Mouse (Mus musculus): ENCODE results near the gene Stat4. TPM values are rescaled to one million over a fixed set of nuclear protein-coding genes. Genes with fewer than 3 reads are reported as not detected.
A peak's percentile ranks its signal among the peaks of the same experiment; 100 is the strongest.

Gene Stat4
- polyA plus RNA-seq, 1 experiment from 2014 or later = 0.57 TPM

DNA sequence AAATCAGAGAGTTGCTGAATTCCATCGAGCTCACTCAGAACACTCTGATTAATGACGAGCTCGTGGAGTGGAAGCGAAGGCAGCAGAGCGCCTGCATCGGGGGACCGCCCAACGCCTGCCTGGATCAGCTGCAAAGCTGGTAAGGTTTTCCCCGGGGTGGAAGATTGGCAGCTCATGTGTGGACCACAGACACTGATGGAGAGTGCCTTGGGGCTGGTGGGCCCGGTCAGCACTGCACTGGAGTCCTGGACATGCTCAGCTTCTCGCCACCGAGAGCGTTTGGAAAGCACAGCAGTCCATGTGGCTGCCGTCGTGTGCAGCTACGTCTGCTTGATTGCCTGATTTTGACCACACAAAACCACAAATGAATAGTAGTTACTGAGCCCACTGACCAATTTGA, 150.3 kb downstream of the Stat4 start:
- H3K27me3 ChIP-seq = no peaks in the 10 kb centered on the region
- H3K9ac ChIP-seq = no peak overlapping the region
- H3K4me3 ChIP-seq = no peak overlapping the region
- H3K27ac ChIP-seq (replicated peaks) = no peak overlapping the region
- peak; percentile 29; the same call in 1 of the 2 replicates for ATAC-seq (ENCODE audit: low read depth)
- H3K9me3 ChIP-seq = no peaks in the 10 kb centered on the region
- no peak overlapping the region for H3K4me2 ChIP-seq
- 0 out of 2 replicates have a peak, but pooled peaks cover 2% of the 10 kb centered on the region for H3K36me3 ChIP-seq
- no peaks in the 10 kb centered on the region; the same call in 1 of the 2 replicates for H3K4me1 ChIP-seq (replicated peaks)
- WGBS = 54% methylated on average over 16 of the region's 16 CpGs

DNA sequence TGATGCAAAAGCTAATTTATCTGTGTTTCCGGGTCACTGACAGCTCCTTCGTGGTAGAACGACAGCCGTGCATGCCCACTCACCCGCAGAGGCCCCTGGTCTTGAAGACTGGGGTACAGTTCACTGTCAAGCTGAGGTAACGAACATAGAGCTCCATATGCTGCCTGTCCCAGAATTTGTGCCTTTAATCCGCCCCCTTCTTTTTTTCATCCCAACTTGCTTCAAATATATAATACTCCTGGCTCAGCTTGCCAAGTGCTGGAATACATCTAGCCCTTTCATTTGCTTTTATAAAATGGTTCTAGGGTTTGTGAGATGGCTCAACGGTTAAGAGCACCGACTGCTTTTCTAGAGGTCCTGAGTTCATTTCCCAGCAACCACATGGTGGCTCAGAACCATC, 153.6 kb downstream of the Stat4 start:
- Histone ChIP-seq H3K4me2 (no peak overlapping the region), H3K27ac (replicated peaks) (no peak overlapping the region), H3K9ac (no peak overlapping the region), H3K4me3 (no peak overlapping the region), H3K27me3 (no peaks in the 10 kb centered on the region), H3K4me1 (replicated peaks) (no peaks in the 10 kb centered on the region; the same call in 1 of the 2 replicates), H3K36me3 (0 out of 2 replicates have a peak, but pooled peaks cover 4% of the 10 kb centered on the region), H3K9me3 (no peaks in the 10 kb centered on the region)
- ATAC-seq (ENCODE audit: low read depth) = no peak
- WGBS = 80% methylated on average over 9 of the region's 9 CpGs

DNA sequence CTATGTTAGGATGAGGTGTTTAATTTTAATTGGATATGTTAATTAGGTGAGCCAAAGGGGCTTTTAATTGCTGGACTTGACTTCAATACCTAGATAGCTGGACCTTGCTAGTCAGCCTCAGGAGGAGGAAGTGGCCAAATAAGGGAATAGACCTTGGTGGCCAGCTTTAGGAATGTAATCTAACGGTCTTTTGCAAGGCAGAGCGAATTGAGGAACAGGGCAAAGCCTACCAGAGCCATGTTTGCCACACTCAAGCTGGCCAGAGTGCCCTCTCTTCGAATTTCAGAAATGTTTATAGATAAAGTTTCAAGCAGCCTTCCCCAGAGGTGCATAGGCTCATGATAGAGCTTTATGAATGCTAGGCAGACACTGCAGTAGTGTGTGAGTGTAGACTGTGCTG, 154.5 kb downstream of the Stat4 start:
- WGBS = 78% methylated on average over 3 of the region's 3 CpGs
- H3K36me3 ChIP-seq = 0 out of 2 replicates have a peak, but pooled peaks cover 4% of the 10 kb centered on the region
- no peak for ATAC-seq (ENCODE audit: low read depth)
- no peak overlapping the region for H3K9ac ChIP-seq
- no peaks in the 10 kb centered on the region; the same call in 1 of the 2 replicates for H3K4me1 ChIP-seq (replicated peaks)
- H3K4me3 ChIP-seq = no peak overlapping the region
- H3K27me3 ChIP-seq = no peaks in the 10 kb centered on the region
- H3K9me3 ChIP-seq = no peaks in the 10 kb centered on the region
- no peak overlapping the region for H3K4me2 ChIP-seq
- H3K27ac ChIP-seq (replicated peaks) = no peak overlapping the region

DNA sequence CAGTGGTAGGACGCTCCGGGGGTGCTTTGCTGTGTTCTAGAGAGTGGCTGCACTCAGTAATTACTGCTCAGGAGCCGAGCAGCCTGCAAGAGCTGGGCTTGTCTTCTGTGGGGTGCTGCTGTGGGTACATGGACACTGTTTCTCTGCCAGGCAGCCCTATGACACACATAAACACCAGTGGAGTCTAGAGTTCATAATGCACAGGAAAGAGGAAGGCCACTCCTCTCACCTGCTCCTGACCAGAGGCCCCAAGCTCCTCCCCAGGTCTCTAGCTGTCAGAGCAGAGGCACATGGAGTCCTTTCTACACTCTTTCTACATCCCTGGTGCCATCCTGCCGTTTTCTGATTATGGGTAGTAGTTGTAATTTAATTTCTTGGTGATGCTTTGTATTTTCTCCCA, 155.2 kb downstream of the Stat4 start:
- Histone ChIP-seq H3K4me2 (no peak overlapping the region), H3K9ac (no peak overlapping the region), H3K27me3 (no peaks in the 10 kb centered on the region), H3K36me3 (0 out of 2 replicates have a peak, but pooled peaks cover 4% of the 10 kb centered on the region), H3K27ac (replicated peaks) (no peak overlapping the region), H3K4me3 (no peak overlapping the region), H3K9me3 (no peaks in the 10 kb centered on the region), H3K4me1 (replicated peaks) (no peaks in the 10 kb centered on the region; the same call in 1 of the 2 replicates)
- no peak for ATAC-seq (ENCODE audit: low read depth)
- WGBS = 82% methylated on average over 4 of the region's 4 CpGs

DNA sequence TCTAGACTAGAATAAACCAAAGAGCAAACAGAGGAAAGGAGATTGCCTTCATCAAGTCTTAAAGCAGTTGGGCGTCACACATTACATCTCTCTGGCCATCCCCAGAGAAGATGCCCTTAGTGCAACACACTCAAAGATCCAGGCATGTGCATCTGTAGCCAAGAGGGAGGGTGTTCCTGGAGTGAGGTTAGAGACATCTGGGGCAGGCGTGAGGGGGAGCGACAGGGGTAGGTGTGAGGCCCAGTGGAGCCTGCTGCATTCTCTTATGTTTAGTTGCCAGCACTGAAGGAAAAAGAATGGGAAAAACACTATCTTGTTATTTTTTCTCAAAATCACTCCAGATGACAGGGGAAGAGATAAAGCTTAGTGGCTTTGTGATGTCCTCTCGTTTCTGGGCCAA, 156.2 kb downstream of the Stat4 start:
- 0 out of 2 replicates have a peak, but pooled peaks cover 4% of the 10 kb centered on the region for H3K36me3 ChIP-seq
- 86% methylated on average over 4 of the region's 4 CpGs for WGBS

DNA sequence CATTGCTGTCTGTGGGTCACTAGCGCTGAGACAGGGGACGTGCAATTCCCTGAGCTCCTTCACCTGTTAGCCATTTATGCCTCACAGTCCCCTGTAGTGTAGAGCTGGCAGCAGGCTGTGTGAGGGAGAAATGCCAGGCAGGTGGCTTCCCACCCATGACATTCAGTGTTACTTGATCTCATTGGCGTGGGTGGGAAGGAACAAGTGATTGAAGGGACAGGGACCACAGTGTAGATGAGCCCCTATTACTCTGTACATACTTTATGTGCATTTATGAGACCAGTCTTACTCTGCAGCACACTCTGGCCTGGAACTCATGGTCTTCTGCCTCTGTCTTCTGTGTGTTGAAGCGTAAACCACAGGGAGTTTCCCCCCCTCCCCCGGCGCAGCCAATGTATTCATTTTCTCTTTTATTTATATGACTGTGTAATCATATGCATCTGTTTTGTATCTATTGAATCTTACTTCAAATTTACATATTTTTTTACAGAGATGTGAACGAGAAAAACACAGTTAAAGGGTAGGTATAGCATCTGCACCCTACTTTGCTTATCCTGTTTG, 156.7 kb downstream of the Stat4 start:
- no peak overlapping the region for H3K4me3 ChIP-seq
- H3K4me1 ChIP-seq (replicated peaks) = peaks cover 9% of the 10 kb centered on the region; the same call in 1 of the 2 replicates
- WGBS = 92% methylated on average over 7 of the region's 7 CpGs
- H3K9me3 ChIP-seq = no peaks in the 10 kb centered on the region
- no peak overlapping the region for H3K27ac ChIP-seq (replicated peaks)
- no peak overlapping the region for H3K4me2 ChIP-seq
- no peak overlapping the region for H3K9ac ChIP-seq
- H3K27me3 ChIP-seq = no peaks in the 10 kb centered on the region
- ATAC-seq (ENCODE audit: low read depth) = no peak
- H3K36me3 ChIP-seq = 0 out of 2 replicates have a peak, but pooled peaks cover 4% of the 10 kb centered on the region

More for the DNA sequence above, 156.2 kb downstream of the Stat4 start:
- Histone ChIP-seq H3K9ac (no peak overlapping the region), H3K4me3 (no peak overlapping the region), H3K27me3 (no peaks in the 10 kb centered on the region), H3K27ac (replicated peaks) (no peak overlapping the region), H3K4me1 (replicated peaks) (peaks cover 8% of the 10 kb centered on the region; the same call in 1 of the 2 replicates), H3K4me2 (no peak overlapping the region), H3K9me3 (no peaks in the 10 kb centered on the region)
- ATAC-seq (ENCODE audit: low read depth) = no peak

DNA sequence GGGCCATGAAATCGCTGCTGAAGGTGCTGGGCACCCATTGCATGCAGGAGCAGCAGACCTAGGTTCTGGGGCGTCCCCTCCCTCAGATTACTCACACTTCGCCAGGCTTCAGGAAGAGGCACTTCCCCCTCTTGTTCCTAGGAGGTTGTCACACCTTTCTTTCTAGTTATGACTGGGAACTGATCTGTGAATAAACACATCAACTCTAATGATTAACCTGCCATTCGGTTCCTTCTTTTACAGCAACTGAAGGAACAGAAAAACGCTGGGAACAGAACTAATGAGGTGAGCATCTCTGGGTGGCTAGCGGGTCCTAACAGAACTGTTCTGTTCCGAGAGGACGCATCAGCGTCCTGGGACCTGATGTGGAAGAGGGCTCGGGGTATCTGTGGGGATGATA, 158.0 kb downstream of the Stat4 start:
- Histone ChIP-seq H3K4me1 (replicated peaks) (peaks cover 12% of the 10 kb centered on the region), H3K9ac (no peak overlapping the region), H3K27ac (replicated peaks) (no peak overlapping the region), H3K36me3 (0 out of 2 replicates have a peak, but pooled peaks cover 4% of the 10 kb centered on the region), H3K27me3 (no peaks in the 10 kb centered on the region), H3K9me3 (no peaks in the 10 kb centered on the region), H3K4me2 (no peak overlapping the region), H3K4me3 (no peak overlapping the region)
- 87% methylated on average over 10 of the region's 10 CpGs for WGBS
- ATAC-seq (ENCODE audit: low read depth) = no peak

DNA sequence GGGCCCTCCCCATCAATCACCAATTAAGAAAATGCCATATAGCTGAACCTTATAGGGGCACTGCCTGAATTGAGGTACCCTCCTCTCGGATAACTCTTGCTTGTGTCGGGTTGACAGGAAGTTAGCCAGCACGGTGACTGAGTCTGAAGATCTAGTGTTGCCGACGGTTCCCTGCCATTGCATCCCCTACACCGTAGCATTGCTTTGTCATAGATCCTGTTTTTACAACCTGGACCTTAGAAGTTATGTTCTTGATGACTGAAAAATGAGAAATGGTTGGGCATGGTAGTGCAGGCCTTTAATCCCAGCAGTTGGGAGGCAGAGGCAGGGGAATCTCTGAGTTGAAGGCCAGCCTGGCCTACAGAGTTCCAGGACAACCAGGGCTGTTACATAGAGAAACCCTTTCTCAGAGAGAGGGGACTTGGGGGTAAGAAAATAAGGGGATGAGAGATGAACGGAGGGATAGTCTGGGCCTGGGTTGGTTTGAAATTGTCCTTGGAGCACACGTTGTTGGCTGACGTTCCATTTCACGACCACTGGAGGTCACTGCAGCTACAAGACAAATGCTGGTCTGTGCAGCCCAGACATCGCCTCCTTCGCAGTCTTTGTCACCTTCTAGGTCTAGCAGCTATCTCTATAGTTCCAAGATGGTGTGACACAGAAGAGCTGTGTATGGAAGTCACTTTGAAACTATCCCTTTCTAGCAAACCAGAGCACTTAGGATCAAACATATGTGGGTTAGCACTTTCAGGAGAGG, 159.4 kb downstream of the Stat4 start:
- Histone ChIP-seq H3K9ac (no peak overlapping the region), H3K27me3 (no peaks in the 10 kb centered on the region), H3K9me3 (no peaks in the 10 kb centered on the region), H3K27ac (replicated peaks) (no peak overlapping the region), H3K4me3 (no peak overlapping the region), H3K4me2 (no peak overlapping the region), H3K36me3 (peaks cover 5% of the 10 kb centered on the region; the same call in 1 of the 2 replicates), H3K4me1 (replicated peaks) (peaks cover 22% of the 10 kb centered on the region)
- 56% methylated on average over 12 of the region's 12 CpGs for WGBS
- peak; percentile 74 for ATAC-seq (ENCODE audit: low read depth)

DNA sequence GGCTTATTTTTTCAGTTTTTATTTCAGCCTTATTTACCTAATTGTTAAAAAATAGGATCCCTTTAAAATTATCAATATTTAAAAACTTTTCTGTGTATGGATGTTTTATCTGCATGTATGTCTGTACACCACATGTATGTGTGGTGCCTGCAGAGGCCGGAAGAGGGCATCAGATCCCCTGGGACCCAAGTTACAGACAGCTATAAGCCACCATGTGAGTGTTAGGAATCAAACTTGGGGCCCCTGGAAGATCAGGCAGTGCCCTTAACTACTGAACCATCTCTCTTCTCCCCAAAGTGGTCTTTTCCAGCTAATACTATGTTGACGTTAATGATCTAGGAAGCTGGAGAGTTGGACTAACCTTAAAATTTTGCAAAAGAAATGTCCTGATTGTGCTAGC, 160.5 kb downstream of the Stat4 start:
- H3K9ac ChIP-seq = no peak overlapping the region
- ATAC-seq (ENCODE audit: low read depth) = no peak
- 84% methylated on average over 2 of the region's 2 CpGs for WGBS
- peaks cover 24% of the 10 kb centered on the region for H3K4me1 ChIP-seq (replicated peaks)
- H3K4me3 ChIP-seq = no peak overlapping the region
- H3K9me3 ChIP-seq = no peaks in the 10 kb centered on the region
- no peak overlapping the region for H3K27ac ChIP-seq (replicated peaks)
- H3K4me2 ChIP-seq = no peak overlapping the region
- peaks cover 13% of the 10 kb centered on the region; the same call in 1 of the 2 replicates for H3K36me3 ChIP-seq
- no peaks in the 10 kb centered on the region for H3K27me3 ChIP-seq

DNA sequence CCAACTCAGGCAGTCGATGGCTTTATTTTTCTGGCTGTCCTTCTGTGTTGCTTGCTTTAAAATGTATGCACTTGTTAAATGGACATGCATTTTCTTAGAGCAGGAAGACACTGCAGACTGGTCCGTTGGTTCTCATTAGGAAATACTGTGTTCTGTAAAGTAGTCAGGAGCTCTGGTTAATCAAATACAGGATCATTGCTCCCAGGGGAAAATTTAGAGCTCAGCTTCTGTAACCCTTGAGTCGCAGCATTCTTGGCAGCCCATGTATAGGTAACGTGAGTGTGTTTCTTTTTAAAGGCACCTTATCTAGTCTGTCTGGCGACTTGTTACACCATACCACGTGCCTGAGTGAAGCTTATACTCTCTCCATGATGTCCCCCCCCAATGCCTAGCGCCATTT, 161.2 kb downstream of the Stat4 start:
- Histone ChIP-seq H3K9ac (no peak overlapping the region), H3K4me2 (no peak overlapping the region), H3K4me1 (replicated peaks) (peaks cover 24% of the 10 kb centered on the region), H3K4me3 (no peak overlapping the region), H3K9me3 (no peaks in the 10 kb centered on the region), H3K36me3 (peaks cover 13% of the 10 kb centered on the region; the same call in 1 of the 2 replicates), H3K27me3 (no peaks in the 10 kb centered on the region), H3K27ac (replicated peaks) (no peak overlapping the region)
- 62% methylated on average over 7 of the region's 7 CpGs for WGBS
- ATAC-seq (ENCODE audit: low read depth) = no peak

DNA sequence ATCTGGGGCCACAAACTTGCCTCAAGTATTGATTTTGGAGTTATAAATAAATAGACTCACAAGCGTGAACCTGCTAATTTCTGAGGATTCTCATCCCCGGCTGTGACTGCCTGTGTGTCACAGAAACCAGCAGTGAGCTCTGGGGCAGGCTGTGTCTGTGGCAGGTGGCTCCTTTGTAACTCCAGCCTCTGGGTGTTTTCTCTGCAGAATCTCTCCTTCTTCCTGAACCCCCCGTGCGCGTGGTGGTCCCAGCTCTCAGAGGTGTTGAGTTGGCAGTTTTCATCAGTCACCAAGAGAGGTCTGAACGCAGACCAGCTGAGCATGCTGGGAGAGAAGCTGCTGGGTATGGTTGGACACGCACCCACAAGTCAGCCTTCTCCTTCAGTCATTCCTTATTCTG, 161.7 kb downstream of the Stat4 start:
- WGBS = 62% methylated on average over 7 of the region's 7 CpGs
- no peaks in the 10 kb centered on the region for H3K27me3 ChIP-seq
- H3K4me1 ChIP-seq (replicated peaks) = peaks cover 24% of the 10 kb centered on the region

DNA sequence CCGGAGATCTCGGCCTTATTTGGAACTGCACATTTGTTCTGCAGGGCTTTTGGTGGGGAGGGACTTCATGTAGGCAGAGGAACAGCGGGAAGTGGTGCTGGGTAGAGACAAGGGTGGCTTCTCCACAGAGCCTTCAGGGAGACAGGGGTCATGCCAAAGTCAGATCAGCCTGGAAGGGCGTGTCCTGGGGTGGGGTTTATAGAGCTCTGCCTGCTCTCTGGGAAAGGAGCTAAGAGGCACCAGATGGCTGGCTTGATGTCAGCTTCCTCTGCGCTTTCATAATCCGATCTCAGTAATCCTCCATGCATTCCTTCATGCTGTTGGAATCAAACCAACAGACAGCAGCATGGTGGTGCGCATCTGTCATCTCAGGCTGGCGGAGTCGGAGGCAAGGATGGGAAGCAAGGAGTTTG, 163.0 kb downstream of the Stat4 start:
- no peak overlapping the region for H3K9ac ChIP-seq

More for the DNA sequence above, 161.7 kb downstream of the Stat4 start:
- Histone ChIP-seq H3K27ac (replicated peaks) (no peak overlapping the region), H3K9ac (no peak overlapping the region), H3K4me2 (no peak overlapping the region), H3K9me3 (no peaks in the 10 kb centered on the region), H3K4me3 (no peak overlapping the region), H3K36me3 (peaks cover 13% of the 10 kb centered on the region; the same call in 1 of the 2 replicates)
- no peak for ATAC-seq (ENCODE audit: low read depth)

More for the DNA sequence above, 163.0 kb downstream of the Stat4 start:
- Histone ChIP-seq H3K9me3 (no peaks in the 10 kb centered on the region), H3K36me3 (peaks cover 13% of the 10 kb centered on the region; the same call in 1 of the 2 replicates), H3K4me2 (no peak overlapping the region), H3K4me1 (replicated peaks) (peaks cover 24% of the 10 kb centered on the region), H3K27me3 (no peaks in the 10 kb centered on the region), H3K4me3 (no peak overlapping the region), H3K27ac (replicated peaks) (0 out of 2 replicates have a peak overlapping the region, but pooled peaks have one; percentile 3)
- WGBS = 50% methylated on average over 9 of the region's 9 CpGs
- ATAC-seq (ENCODE audit: low read depth) = no peak
